Mouse (Mus musculus) midbrain, postnatal 0 days (tissue): ENCODE results near the gene Pgam5. TPM values are rescaled to one million over a fixed set of nuclear protein-coding genes. Genes with fewer than 3 reads are reported as not detected.

ENCODE experiments used
- ATAC-seq: fragments of 200-750 bp; cut with Nextera tagmentation; 2 replicates; pipeline ENCODE4 v1.8.0; 2017; ENCODE audit warnings: moderate number of reproducible peaks, mild to moderate bottlenecking, moderate TSS enrichment, moderate library complexity; ENCODE audit not compliant: low FRiP score
- DNase-seq: peaks from one replicate; pipeline ENCODE4 v3.0.0-alpha.2; 2015; ENCODE audit warnings: low spot score
- H3K27ac ChIP-seq: fragments of 300-500 bp; sonication (generic); 2 replicates; pipeline ENCODE4 v1.5.1; 2014; ENCODE audit warnings: low read depth, mild to moderate bottlenecking, low read length, mixed read lengths
- H3K27me3 ChIP-seq: fragments of 300-500 bp; sonication (generic); 2 replicates; pipeline ENCODE4 v1.6.1; 2014; ENCODE audit warnings: low read length, control low read depth, mixed read lengths; ENCODE audit not compliant: insufficient read depth
- H3K36me3 ChIP-seq: fragments of 300-500 bp; sonication (generic); 2 replicates; pipeline ENCODE4 v1.6.1; 2014; ENCODE audit warnings: low read length, control low read depth, mixed read lengths; ENCODE audit not compliant: insufficient read depth
- H3K4me1 ChIP-seq: fragments of 300-500 bp; sonication (generic); 2 replicates; pipeline ENCODE4 v1.6.1; 2014; ENCODE audit warnings: mild to moderate bottlenecking, control low read depth, antibody characterized with exemption, low read length, mixed read lengths; ENCODE audit not compliant: insufficient read depth
- H3K4me2 ChIP-seq: fragments of 300-500 bp; sonication (generic); 2 replicates; pipeline ENCODE4 v1.6.1; 2014; ENCODE audit warnings: low read depth, mild to moderate bottlenecking, low read length, mixed read lengths; ENCODE audit not compliant: poor library complexity, severe bottlenecking
- H3K4me3 ChIP-seq: fragments of 300-500 bp; sonication (generic); 2 replicates; pipeline ENCODE4 v1.5.1; 2014; ENCODE audit warnings: low read depth, mild to moderate bottlenecking, low read length, moderate library complexity
- H3K9ac ChIP-seq: fragments of 300-500 bp; sonication (generic); replicated peaks from 2 replicates; pipeline ENCODE4 v1.6.1; 2014; ENCODE audit warnings: mild to moderate bottlenecking, low read length, moderate library complexity, mixed read lengths; ENCODE audit not compliant: poor library complexity, severe bottlenecking
- H3K9me3 ChIP-seq: fragments of 300-500 bp; sonication (generic); 2 replicates; pipeline ENCODE4 v1.6.1; 2016; ENCODE audit warnings: low read length, control low read depth
- CTCF ChIP-seq: IDR thresholded peaks from 2 replicates; pipeline ENCODE4 v1.5.1; 2016; ENCODE audit warnings: antibody characterized with exemption, mild to moderate bottlenecking
- WGBS: fragments of 180-500 bp; shearing (Covaris S2); extraction: QIAGEN DNeasy Blood & Tissue Kit; methylation state at CpG from one replicate; pipeline ENCODE4 v1.1.7; 2014; 5-methylcytosine and 5-hydroxymethylcytosine counted together
- polyA plus RNA-seq: library from polyadenylated mRNA; unstranded; fragments of >200 nt; fragmentation: Nextera tagmentation; extraction: Ambion mirVana; gene quantifications from 2 replicates; pipeline ENCODE4 v1.2.1, GENCODE M21; 2015
- total RNA-seq: library from RNA; depleted of rRNA; stranded (reverse); fragments of >200 nt; gene quantifications from 2 replicates; pipeline ENCODE4 v1.2.3, GENCODE M21; 2014

Gene Pgam5
- total and polyA plus RNA-seq, 2 experiments from 2014 or later, result 117 to 156 TPM

DNA sequence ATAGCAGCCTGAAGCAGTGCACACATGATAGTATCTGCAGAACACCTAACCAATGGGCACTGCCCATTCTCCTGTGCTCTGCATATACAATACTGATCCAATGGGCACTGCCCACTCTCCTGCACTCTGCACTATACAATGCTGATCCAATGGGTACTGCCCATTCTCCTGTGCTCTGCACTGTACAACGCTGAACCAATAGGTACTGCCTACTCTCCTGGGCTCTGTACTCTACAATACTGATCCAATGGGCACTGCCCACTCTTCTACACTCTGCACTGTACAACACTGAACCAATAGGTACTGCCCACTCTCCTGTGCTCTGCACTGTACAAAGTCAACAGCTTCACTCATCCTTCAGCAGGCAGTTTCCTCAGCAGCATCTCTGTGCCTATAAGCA lies 7.2 kb upstream of the Pgam5 start:
- TF ChIP-seq CTCF, result no peak
- H3K4me1 ChIP-seq, result no peaks in the 10 kb centered on the region

DNA sequence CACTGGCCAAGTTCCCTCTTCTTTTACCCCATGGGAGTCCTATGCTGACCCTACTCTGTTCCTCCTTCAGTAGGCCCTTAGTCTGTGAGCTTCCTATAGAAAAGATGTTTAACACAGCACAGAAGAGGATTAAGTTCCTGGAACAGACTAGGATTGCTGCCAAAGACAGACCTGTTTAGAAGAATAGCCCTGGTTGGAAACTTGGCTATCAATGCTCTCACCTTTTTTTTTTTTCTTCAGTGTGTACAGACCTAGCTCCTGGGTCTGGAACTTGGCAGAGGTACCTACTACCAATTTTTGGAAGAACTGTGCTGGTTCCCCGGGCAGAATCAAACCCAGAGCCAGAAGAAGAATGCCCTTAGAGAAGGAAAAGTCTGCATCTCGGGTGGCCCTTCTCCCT lies 6.7 kb upstream of the Pgam5 start:
- no peak for ATAC-seq
- Histone ChIP-seq H3K27ac (no peak overlapping the region), H3K4me1 (no peaks in the 10 kb centered on the region), H3K9me3 (no peaks in the 10 kb centered on the region), H3K9ac (no peak overlapping the region), H3K27me3 (no peaks in the 10 kb centered on the region), H3K36me3 (no peaks in the 10 kb centered on the region; the same call in 1 of the 2 replicates), H3K4me2 (no peak overlapping the region), H3K4me3 (no peak overlapping the region)
- DNase-seq, result no peak
- no peak for TF ChIP-seq CTCF
- 61% methylated on average over 2 of the region's 2 CpGs for WGBS

More for the DNA sequence above, 7.2 kb upstream of the Pgam5 start:
- Histone ChIP-seq H3K27me3 (no peaks in the 10 kb centered on the region), H3K4me3 (no peak overlapping the region), H3K36me3 (no peaks in the 10 kb centered on the region; the same call in 1 of the 2 replicates), H3K9me3 (no peaks in the 10 kb centered on the region), H3K27ac (no peak overlapping the region), H3K9ac (no peak overlapping the region), H3K4me2 (no peak overlapping the region)
- no peak for DNase-seq
- 91% methylated on average over 1 of the region's 1 CpGs for WGBS
- ATAC-seq, result no peak

DNA sequence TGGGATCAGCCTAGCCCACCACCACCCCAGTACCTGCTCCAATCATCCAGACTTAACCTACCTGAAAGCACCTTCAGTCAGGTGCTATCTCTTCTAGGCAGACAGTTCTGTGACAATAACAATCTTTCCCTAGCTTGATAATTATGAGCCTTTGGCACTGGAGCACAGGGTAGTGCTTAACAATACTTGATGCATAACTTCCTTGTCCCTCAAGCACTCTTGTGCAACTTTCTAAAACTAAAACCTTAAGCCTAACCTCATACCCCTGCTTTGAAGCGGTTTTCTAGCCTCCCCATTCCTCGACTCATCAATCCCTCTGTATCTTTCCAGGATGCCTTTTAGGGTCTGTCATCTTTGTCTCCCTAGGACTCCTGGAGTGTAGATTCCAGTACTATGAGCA lies 5.1 kb upstream of the Pgam5 start:
- H3K4me1 ChIP-seq, result no peaks in the 10 kb centered on the region
- ATAC-seq (no peak), DNase-seq (no peak)
- no peaks in the 10 kb centered on the region for H3K27me3 ChIP-seq
- no peak overlapping the region for H3K27ac ChIP-seq
- WGBS, result 67% methylated on average over 2 of the region's 2 CpGs
- H3K36me3 ChIP-seq, result no peaks in the 10 kb centered on the region; the same call in 1 of the 2 replicates
- no peak overlapping the region for H3K9ac ChIP-seq
- no peak overlapping the region for H3K4me2 ChIP-seq
- H3K4me3 ChIP-seq, result no peak overlapping the region
- no peaks in the 10 kb centered on the region for H3K9me3 ChIP-seq
- TF ChIP-seq CTCF, result no peak

DNA sequence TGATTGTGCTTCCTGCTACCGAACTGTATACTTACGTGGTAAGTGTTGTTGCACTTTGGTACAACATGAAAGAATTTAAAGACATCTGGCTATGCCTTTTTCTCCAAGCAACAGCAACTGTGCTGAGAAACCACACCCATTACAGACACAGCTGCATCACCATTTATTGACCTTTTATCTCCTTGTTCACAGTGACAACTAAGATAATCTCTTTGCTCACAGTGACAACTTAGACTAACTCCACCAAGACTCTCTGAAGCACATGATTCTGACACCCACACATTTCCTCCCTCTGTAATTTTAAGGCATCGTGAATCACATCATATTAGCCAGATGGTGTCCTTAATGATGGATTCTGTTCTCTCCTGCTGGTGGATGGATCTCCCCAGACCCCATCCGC lies 4.4 kb upstream of the Pgam5 start:
- Histone ChIP-seq H3K4me2 (no peak overlapping the region), H3K9me3 (no peaks in the 10 kb centered on the region), H3K4me1 (no peaks in the 10 kb centered on the region), H3K36me3 (no peaks in the 10 kb centered on the region; the same call in 1 of the 2 replicates), H3K4me3 (no peak overlapping the region), H3K27ac (no peak overlapping the region), H3K9ac (no peak overlapping the region), H3K27me3 (no peaks in the 10 kb centered on the region)
- DNase-seq, result no peak
- no peak for ATAC-seq
- 90% methylated on average over 4 of the region's 4 CpGs for WGBS
- no peak for TF ChIP-seq CTCF

DNA sequence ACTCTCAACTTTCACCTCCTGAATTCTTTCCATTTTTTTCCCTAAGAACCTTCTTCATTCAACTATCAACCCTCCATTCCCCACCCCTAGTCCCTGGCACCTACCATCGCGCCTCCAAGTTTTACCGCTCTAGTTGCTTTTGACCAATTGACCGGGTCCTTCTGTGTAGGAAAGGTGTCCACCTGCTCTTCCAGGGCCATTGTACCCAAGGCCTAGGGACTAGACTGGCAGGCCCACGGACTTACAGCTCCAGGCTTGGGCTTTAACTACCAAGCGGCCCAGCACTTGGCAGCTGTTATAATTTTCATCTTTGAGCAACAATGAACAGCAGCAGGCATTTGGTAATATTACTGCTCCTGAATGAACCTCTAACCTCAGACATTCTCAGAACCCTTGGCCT lies 529 bp upstream of the Pgam5 start:
- peaks cover 4% of the 10 kb centered on the region; the same call in 1 of the 2 replicates for H3K4me1 ChIP-seq
- no peak overlapping the region for H3K27ac ChIP-seq
- H3K4me2 ChIP-seq, result no peak overlapping the region
- DNase-seq, result no peak
- no peaks in the 10 kb centered on the region for H3K9me3 ChIP-seq
- 93% methylated on average over 6 of the region's 6 CpGs for WGBS
- no peaks in the 10 kb centered on the region for H3K27me3 ChIP-seq
- peaks cover 18% of the 10 kb centered on the region for H3K36me3 ChIP-seq
- TF ChIP-seq CTCF, result no peak
- no peak overlapping the region for H3K9ac ChIP-seq
- peak; percentile 22; the same call in 1 of the 2 replicates for ATAC-seq
- no peak overlapping the region for H3K4me3 ChIP-seq

DNA sequence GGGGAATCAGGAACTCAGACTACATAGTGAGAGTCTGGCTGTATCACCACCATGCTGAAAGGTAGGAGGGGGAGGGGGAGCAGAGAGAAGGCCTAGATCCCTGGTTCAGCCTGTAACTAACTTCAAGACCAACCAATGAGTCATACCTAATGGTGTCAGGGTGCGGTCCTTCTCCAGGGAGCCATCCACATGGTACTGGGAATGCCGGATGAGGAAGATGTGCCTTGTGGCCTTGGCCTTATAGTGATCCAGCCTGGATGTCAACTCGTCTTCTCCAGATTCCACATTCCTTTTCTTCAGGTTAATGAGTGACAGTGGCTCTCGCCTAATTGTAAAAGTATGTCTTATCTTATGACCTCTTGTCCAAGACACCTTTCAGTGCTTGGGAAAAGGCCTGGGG lies 2.8 kb downstream of the Pgam5 start:
- no peak overlapping the region for H3K9ac ChIP-seq
- peaks cover 26% of the 10 kb centered on the region for H3K36me3 ChIP-seq
- no peaks in the 10 kb centered on the region for H3K27me3 ChIP-seq
- H3K4me1 ChIP-seq, result peaks cover 4% of the 10 kb centered on the region; the same call in 1 of the 2 replicates
- 96% methylated on average over 4 of the region's 4 CpGs for WGBS
- H3K4me2 ChIP-seq, result no peak overlapping the region
- no peak overlapping the region for H3K4me3 ChIP-seq
- TF ChIP-seq CTCF, result no peak
- H3K27ac ChIP-seq, result no peak overlapping the region
- H3K9me3 ChIP-seq, result no peaks in the 10 kb centered on the region
- no peak for DNase-seq
- no peak for ATAC-seq
